Mouse (Mus musculus) hindbrain, embryonic 13.5 days (tissue): Measurements from ENCODE around the gene Gm1553. TPM values are rescaled to one million over a fixed set of nuclear protein-coding genes. Genes with fewer than 3 reads are reported as not detected.

Source experiments
- ATAC-seq: fragments of 200-750 bp; cut with Nextera tagmentation; 2 replicates; pipeline ENCODE4 v1.8.0; 2017; ENCODE audit warnings: moderate TSS enrichment; ENCODE audit not compliant: low FRiP score
- H3K27ac ChIP-seq: fragments of 300-500 bp; sonication (generic); 2 replicates; pipeline ENCODE4 v1.5.1; 2015; ENCODE audit warnings: inconsistent platforms, mild to moderate bottlenecking, moderate library complexity
- H3K27me3 ChIP-seq: fragments of 300-500 bp; sonication (generic); 2 replicates; pipeline ENCODE4 v1.6.1; 2015; ENCODE audit warnings: mild to moderate bottlenecking, inconsistent platforms
- H3K36me3 ChIP-seq: fragments of 300-500 bp; sonication (generic); 2 replicates; pipeline ENCODE4 v1.6.1; 2015; ENCODE audit warnings: mild to moderate bottlenecking, inconsistent platforms
- H3K4me1 ChIP-seq: fragments of 300-500 bp; sonication (generic); replicated peaks from 2 replicates; pipeline ENCODE4 v1.6.1; 2015; ENCODE audit warnings: inconsistent platforms
- H3K4me2 ChIP-seq: fragments of 300-500 bp; sonication (generic); 2 replicates; pipeline ENCODE4 v1.6.1; 2015; ENCODE audit warnings: inconsistent platforms, mild to moderate bottlenecking, moderate library complexity
- H3K4me3 ChIP-seq: fragments of 300-500 bp; sonication (generic); 2 replicates; pipeline ENCODE4 v1.5.1; 2015; ENCODE audit warnings: mild to moderate bottlenecking, inconsistent platforms
- H3K9ac ChIP-seq: fragments of 300-500 bp; sonication (generic); 2 replicates; pipeline ENCODE4 v1.6.1; 2015; ENCODE audit warnings: mild to moderate bottlenecking, inconsistent platforms
- H3K9me3 ChIP-seq: fragments of 300-500 bp; sonication (generic); 2 replicates; pipeline ENCODE4 v1.6.1; 2016; ENCODE audit warnings: inconsistent platforms
- WGBS: fragments of 180-500 bp; shearing (Covaris S2); methylation state at CpG from one replicate; pipeline ENCODE4 v1.1.7; 2015; 5-methylcytosine and 5-hydroxymethylcytosine counted together
- polyA plus RNA-seq: library from polyadenylated mRNA; unstranded; fragments of >200 nt; fragmentation: Nextera tagmentation; extraction: Ambion mirVana; gene quantifications from 2 replicates; pipeline ENCODE4 v1.2.1, GENCODE M21; 2015

Gene Gm1553
- polyA plus RNA-seq, result not detected in 2 replicates

DNA sequence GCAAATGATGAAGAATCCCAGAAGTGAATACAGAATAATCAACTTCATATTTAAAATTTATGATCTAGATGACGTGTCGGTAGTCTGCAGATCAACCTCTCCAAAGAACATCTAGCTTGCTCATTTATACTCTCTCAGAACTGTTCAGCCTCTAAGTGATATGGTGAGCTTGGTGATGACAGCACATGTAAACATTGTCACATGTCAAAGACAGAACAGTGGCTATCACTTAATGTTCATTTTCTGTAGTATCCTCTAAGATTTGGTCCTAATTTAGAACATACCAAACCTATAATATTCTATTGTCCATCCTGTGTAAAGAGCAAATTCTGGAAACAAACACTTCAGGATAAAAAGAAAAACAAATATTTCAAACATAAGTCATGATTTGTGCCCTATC lies at the start of gene Gm1553:
TSS of gene Gm1553 (minus strand) at position 101 of the 400 bp plus-strand sequence.
- 87% methylated on average over 2 of the region's 2 CpGs for WGBS
- Histone ChIP-seq H3K27ac (no peak within 1 kb of the TSS), H3K36me3 (no peaks in the 10 kb centered on the region), H3K4me3 (no peak within 1 kb of the TSS), H3K4me1 (no peaks in the 10 kb centered on the region), H3K4me2 (no peak within 1 kb of the TSS), H3K9ac (no peak within 1 kb of the TSS), H3K9me3 (no peaks in the 10 kb centered on the region), H3K27me3 (no peaks in the 10 kb centered on the region)
- ATAC-seq, result no peak

Other genes starting within 250 kb of the Gm1553 start
- not detected in 2 replicates for gene 4932415D10Rik, start 176.0 kb downstream of the Gm1553 start, polyA plus RNA-seq
- gene Gm4924, start 138.4 kb downstream of the Gm1553 start, polyA plus RNA-seq, result 18.0 and 19.5 TPM in 2 replicates
- 36.9 and 38.2 TPM in 2 replicates for gene 1190007I07Rik, start 130.6 kb upstream of the Gm1553 start, polyA plus RNA-seq
- gene Tdg, start 137.2 kb upstream of the Gm1553 start, polyA plus RNA-seq, result 196 and 203 TPM in 2 replicates
- 1.5 and 1.7 TPM in 2 replicates for gene Glt8d2, start 198.0 kb upstream of the Gm1553 start, polyA plus RNA-seq
- 41.2 and 46.1 TPM in 2 replicates for gene Hcfc2, start 203.5 kb upstream of the Gm1553 start, polyA plus RNA-seq